Mouse (Mus musculus) liver, embryonic 14.5 days (tissue): ENCODE measurements around the gene Cspg4.

Source experiments
- CTCF ChIP-seq: IDR thresholded peaks from 2 replicates; pipeline ENCODE4 v1.5.1; 2016; ENCODE audit warnings: antibody characterized with exemption, low read depth, control low read depth
- EP300 ChIP-seq: IDR thresholded peaks from 2 replicates; pipeline ENCODE4 v1.6.1; 2016; ENCODE audit warnings: antibody characterized with exemption, low read depth

DNA sequence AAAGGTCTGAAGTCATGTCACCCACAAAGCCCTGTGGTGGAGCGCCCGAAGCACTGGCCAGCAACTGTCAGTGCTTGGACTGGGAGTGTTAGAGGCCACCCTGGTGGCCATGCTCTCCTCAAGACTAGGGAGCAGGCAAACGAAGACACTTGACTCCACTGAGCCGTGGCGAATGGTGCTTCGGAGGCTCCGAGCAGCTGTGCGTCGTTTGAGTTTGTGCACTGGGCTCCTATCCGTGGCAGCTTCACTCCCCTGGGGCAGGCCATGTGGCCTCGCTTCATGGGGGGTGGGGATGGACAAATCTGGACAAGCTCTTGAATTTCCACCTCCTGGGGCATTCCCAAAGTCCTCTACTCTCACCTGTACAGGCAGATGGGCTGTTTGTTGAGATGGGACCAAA, 34.6 kb downstream of the Cspg4 start:
- no peak for TF ChIP-seq CTCF
- TF ChIP-seq EP300, result no peak
